Comparison of ENCODE assay signal across 9 mouse cellular contexts in the genomic region with DNA sequence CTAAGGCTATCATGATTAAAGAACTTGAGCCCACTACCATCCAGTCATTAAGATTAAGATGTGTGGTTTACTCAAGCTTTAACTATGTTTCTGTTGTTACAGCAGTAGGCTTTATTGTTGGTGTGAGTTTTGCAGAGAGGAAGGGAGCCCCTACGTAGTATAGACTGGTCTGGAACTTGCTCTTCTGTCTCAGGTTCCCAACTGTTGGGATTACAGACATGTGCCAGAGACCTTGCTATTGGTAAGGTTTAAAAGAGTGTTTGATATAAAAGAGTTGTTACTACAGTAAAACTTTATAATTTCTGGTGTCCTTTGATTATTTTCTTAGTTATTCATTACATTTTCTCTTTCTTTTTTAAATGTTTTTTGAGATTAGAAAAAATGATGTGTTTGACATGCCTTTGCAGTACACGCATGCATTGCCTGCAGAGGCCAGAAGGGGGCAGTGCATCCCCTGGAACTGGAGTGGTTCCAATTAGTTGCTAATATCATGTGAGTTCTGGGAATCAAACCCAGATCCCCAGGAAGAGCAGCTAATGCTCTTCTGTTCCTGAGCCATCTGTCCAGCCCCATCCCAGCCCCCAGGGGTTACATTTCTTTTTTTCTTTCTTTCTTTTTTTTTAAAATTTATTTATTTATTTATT. TPM values are rescaled to one million over a fixed set of nuclear protein-coding genes. Genes with fewer than 3 reads are reported as not detected.
DNase-seq lines count a peak whose midpoint lies in the region; ATAC-seq and TF ChIP-seq lines count a peak whose summit lies in the region.
"Had no signal": no experiment of that assay in that cellular context is flagged by ENCODE, and none has a peak within 500 bp of the region (broad histone marks: within the 10 kb centered on the region; RNA-seq: fewer than 3 reads in every experiment).

No protein-coding gene starts in this region.

- H3K9me3 ChIP-seq in heart, embryonic 11.5 days (replicated peaks; ENCODE audit: control insufficient read depth, low read length) = no peaks in the 10 kb centered on the region
- H3K9me3 ChIP-seq: embryonic facial prominence, embryonic 12.5 days had no signal

- no peak overlapping the region for H3K4me2 ChIP-seq in heart, embryonic 11.5 days
- H3K4me2 ChIP-seq: embryonic facial prominence, embryonic 12.5 days had no signal

- ATAC-seq in heart, embryonic 11.5 days (replicated peaks; ENCODE audit: insufficient number of reproducible peaks, low FRiP score, low TSS enrichment) = no peak

- no peaks in the 10 kb centered on the region for H3K4me1 ChIP-seq in heart, adult 2 months (ENCODE audit: control insufficient read depth, insufficient read depth, low read length)
- H3K4me1 ChIP-seq in heart, embryonic 11.5 days (ENCODE audit: control insufficient read depth, insufficient read depth, low read length) = no peaks in the 10 kb centered on the region
- H3K4me1 ChIP-seq: embryonic facial prominence, embryonic 12.5 days had no signal

- no peaks in the 10 kb centered on the region for H3K79me2 ChIP-seq in heart, adult 2 months (replicated peaks; ENCODE audit: control insufficient read depth, insufficient read depth, low read length)

- H3K27me3 ChIP-seq in heart, adult 2 months (ENCODE audit: control insufficient read depth, insufficient read depth, low read length) = no peaks in the 10 kb centered on the region
- H3K27me3 ChIP-seq in heart, embryonic 11.5 days (ENCODE audit: control insufficient read depth, insufficient read depth, low read length) = no peaks in the 10 kb centered on the region
- H3K27me3 ChIP-seq: embryonic facial prominence, embryonic 12.5 days had no signal

- no peak overlapping the region for H3K9ac ChIP-seq in heart, adult 2 months (ENCODE audit: low read depth, low read length)
- H3K9ac ChIP-seq in heart, embryonic 11.5 days (ENCODE audit: low read depth, low read length) = no peak overlapping the region
- H3K9ac ChIP-seq: embryonic facial prominence, embryonic 12.5 days had no signal

- TF ChIP-seq POLR2A in heart, adult 2 months (IDR thresholded peaks at IDR 0.05; ENCODE audit: insufficient read depth, low read depth, low read length) = no peak

- TF ChIP-seq EP300 in heart, adult 2 months (IDR thresholded peaks at IDR 0.05; ENCODE audit: insufficient read depth, low read depth, low read length) = no peak

- 87% methylated on average over 2 of the region's 2 CpGs for WGBS in heart, adult 2 months
- WGBS in heart, embryonic 11.5 days (ENCODE audit: insufficient replicate concordance) = 72% methylated on average over 2 of the region's 2 CpGs

- peak; percentile 15 to 55 for DNase-seq in heart, adult 2 months
- peak; percentile 55 for DNase-seq in CD4-positive helper T cell, adult 2 months (ENCODE audit: low read depth, low spot score)
- peak; percentile 50 for DNase-seq in adrenal gland, postnatal 25 days
- peak; percentile 40 for DNase-seq in heart, postnatal 4 days
- DNase-seq in lung, postnatal 25 days (ENCODE audit: low spot score) = peak; percentile 24
- DNase-seq in thymus, postnatal 10 days (ENCODE audit: low spot score in 2 of 2) = peak; percentile 24 to 65
- DNase-seq in left cerebral cortex, adult 9 months (ENCODE audit: low spot score in 2 of 2) = no peak

- H3K4me3 ChIP-seq in heart, adult 2 months = no peak overlapping the region
- no peak overlapping the region for H3K4me3 ChIP-seq in heart, embryonic 11.5 days (ENCODE audit: low read depth, low read length)
- H3K4me3 ChIP-seq: embryonic facial prominence, embryonic 12.5 days had no signal

- H3K27ac ChIP-seq in heart, adult 2 months = no peak overlapping the region
- no peak overlapping the region for H3K27ac ChIP-seq in heart, embryonic 11.5 days (ENCODE audit: low read depth, low read length)
- H3K27ac ChIP-seq: embryonic facial prominence, embryonic 12.5 days had no signal

- intact Hi-C loops in heart, adult 2 months (cut with DNase I) = no loop called here

- TF ChIP-seq CTCF in heart, adult 2 months (IDR thresholded peaks at IDR 0.05) = peak; percentile 89

- no peaks in the 10 kb centered on the region for H3K36me3 ChIP-seq in heart, adult 2 months (ENCODE audit: control insufficient read depth, insufficient read depth, low read length)
- no peaks in the 10 kb centered on the region for H3K36me3 ChIP-seq in heart, embryonic 11.5 days (ENCODE audit: control insufficient read depth, insufficient read depth, low read length)
- H3K36me3 ChIP-seq: embryonic facial prominence, embryonic 12.5 days had no signal

RNA-seq across cellular contexts. Expression of gene Uchl5, which starts 11.6 kb away (rescaled TPM):
- total RNA-seq in heart, adult 2 months (2021) = 10 to 100 TPM; 18.6 to 19.3 TPM
- 3.4 and 5.1 TPM in 2 replicates for polyA plus RNA-seq in heart, adult 2 months (2012; rRNA removed)
- polyA plus RNA-seq in heart, embryonic 11.5 days (2014; fragmentation: Nextera tagmentation; extraction: Ambion mirVana) = 66.9 and 68.1 TPM in 2 replicates
- total RNA-seq in adrenal gland, postnatal 25 days (2021) = 24.5 and 34.8 TPM in 2 replicates
- 10 to 100 TPM; 23.9 to 24.1 TPM for total RNA-seq in heart, postnatal 4 days (2021)

RNA-seq across cellular contexts. Expression of gene Trove2, which starts 11.8 kb away (rescaled TPM):
- total RNA-seq in heart, adult 2 months (2021) = 1 to 10 TPM; 8.9 to 9.0 TPM
- polyA plus RNA-seq in heart, adult 2 months (2012; rRNA removed) = 1.7 and 4.2 TPM in 2 replicates
- 13.2 and 16.7 TPM in 2 replicates for polyA plus RNA-seq in heart, embryonic 11.5 days (2014; fragmentation: Nextera tagmentation; extraction: Ambion mirVana)
- 13.2 and 14.6 TPM in 2 replicates for total RNA-seq in adrenal gland, postnatal 25 days (2021)
- 10 to 100 TPM; 11.7 to 12.2 TPM for total RNA-seq in heart, postnatal 4 days (2021)

Comparison
In these comparisons a context has a peak if more than half of its experiments do, and no peak if none do; other contexts are left out.
1. DNase-seq: peak in heart, adult 2 months (2 of 2), CD4-positive helper T cell, adult 2 months (single experiment), adrenal gland, postnatal 25 days (single experiment), heart, postnatal 4 days (single experiment), lung, postnatal 25 days (single experiment) and thymus, postnatal 10 days (2 of 2); none in left cerebral cortex, adult 9 months (0 of 2).